Comparison of ENCODE assay signal across 17 mouse cellular contexts in the genomic region with DNA sequence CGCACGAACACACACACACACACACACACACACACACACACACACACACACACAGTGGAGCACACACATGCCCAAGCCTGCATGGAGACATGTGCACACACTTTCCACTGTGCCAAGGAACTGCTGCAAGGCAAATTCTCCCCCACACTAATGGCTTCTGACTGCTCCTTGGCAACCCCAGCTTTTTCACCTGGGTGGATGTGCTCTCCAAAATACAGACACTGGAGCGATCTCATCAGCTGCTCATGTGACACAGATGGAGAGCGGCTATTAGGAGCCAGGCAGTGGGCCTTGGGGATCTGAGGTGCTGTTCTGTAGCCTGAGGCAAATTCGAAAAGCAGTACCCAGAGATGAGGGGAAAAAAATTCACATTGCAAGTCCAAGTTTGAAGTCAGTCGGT.
DNase-seq lines count a peak whose midpoint lies in the region; ATAC-seq and TF ChIP-seq lines count a peak whose summit lies in the region.
"Had no signal": no experiment of that assay in that cellular context is flagged by ENCODE, and none has a peak within 500 bp of the region (broad histone marks: within the 10 kb centered on the region; RNA-seq: fewer than 3 reads in every experiment).

No protein-coding gene starts in this region.

- H3K4me3 ChIP-seq in embryonic facial prominence, embryonic 14.5 days (ENCODE audit: low read depth, low read length) = no peak overlapping the region
- no peak overlapping the region for H3K4me3 ChIP-seq in forebrain, postnatal 0 days (ENCODE audit: low read depth, low read length)
- no peak overlapping the region for H3K4me3 ChIP-seq in midbrain, embryonic 14.5 days (replicated peaks; ENCODE audit: low read depth, low read length)
- H3K4me3 ChIP-seq: embryonic facial prominence, embryonic 15.5 days; heart, embryonic 10.5 days; lung, embryonic 15.5 days; stomach, embryonic 15.5 days had no signal

- H3K4me2 ChIP-seq in embryonic facial prominence, embryonic 14.5 days (ENCODE audit: low read depth, low read length) = no peak overlapping the region
- H3K4me2 ChIP-seq in forebrain, postnatal 0 days (ENCODE audit: low read depth) = no peak overlapping the region
- H3K4me2 ChIP-seq in midbrain, embryonic 14.5 days (ENCODE audit: low read length) = no peak overlapping the region
- H3K4me2 ChIP-seq: embryonic facial prominence, embryonic 15.5 days; lung, embryonic 15.5 days; stomach, embryonic 15.5 days had no signal

- peaks cover 18% of the 10 kb centered on the region for H3K4me1 ChIP-seq in embryonic facial prominence, embryonic 14.5 days (ENCODE audit: control insufficient read depth, insufficient read depth, low read length)
- H3K4me1 ChIP-seq in forebrain, postnatal 0 days (ENCODE audit: insufficient read depth) = peaks cover 13% of the 10 kb centered on the region
- H3K4me1 ChIP-seq in midbrain, embryonic 14.5 days (ENCODE audit: control insufficient read depth, insufficient read depth, low read length) = peaks cover 25% of the 10 kb centered on the region

- intact Hi-C loops in left cerebral cortex, postnatal 4 days (cut with DNase I) = no loop called here

- TF ChIP-seq CTCF in forebrain, postnatal 0 days (IDR thresholded peaks at IDR 0.05; ENCODE audit: low read depth) = no peak

- peak; percentile 45; the same call in 1 of the 2 replicates for ATAC-seq in embryonic facial prominence, embryonic 14.5 days (ENCODE audit: low read depth)
- ATAC-seq in forebrain, postnatal 0 days = peak; percentile 29; the same call in 1 of the 2 replicates
- ATAC-seq in midbrain, embryonic 14.5 days (ENCODE audit: low FRiP score, low TSS enrichment) = peak; percentile 59; the same call in 1 of the 2 replicates
- ATAC-seq: CD4-positive, CD25-positive, alpha-beta regulatory T cell, adult 4 months had no signal

- no peak overlapping the region for H3K27ac ChIP-seq in embryonic facial prominence, embryonic 14.5 days (replicated peaks; ENCODE audit: low read depth, low read length)
- no peak overlapping the region for H3K27ac ChIP-seq in forebrain, postnatal 0 days (ENCODE audit: low read depth, low read length)
- H3K27ac ChIP-seq in midbrain, embryonic 14.5 days (replicated peaks; ENCODE audit: low read depth, low read length) = peak overlapping the region; percentile 43
- H3K27ac ChIP-seq: embryonic facial prominence, embryonic 15.5 days; heart, embryonic 10.5 days; lung, embryonic 15.5 days had no signal

- H3K9me3 ChIP-seq in embryonic facial prominence, embryonic 14.5 days (ENCODE audit: control insufficient read depth, low read length) = no peaks in the 10 kb centered on the region
- H3K9me3 ChIP-seq in forebrain, postnatal 0 days (ENCODE audit: low read length) = no peaks in the 10 kb centered on the region
- H3K9me3 ChIP-seq in midbrain, embryonic 14.5 days (ENCODE audit: control insufficient read depth, low read length) = no peaks in the 10 kb centered on the region
- H3K9me3 ChIP-seq: embryonic facial prominence, embryonic 15.5 days; heart, embryonic 10.5 days; lung, embryonic 15.5 days; stomach, embryonic 15.5 days had no signal

- DNase-seq in left cerebral cortex, postnatal 4 days = peak; percentile 12
- no peak for DNase-seq in left cerebral cortex, adult 9 months (ENCODE audit: low spot score in 2 of 2)
- DNase-seq in embryonic facial prominence, embryonic 14.5 days (ENCODE audit: low spot score) = peak; percentile 53
- no peak for DNase-seq in forebrain, postnatal 0 days
- peak; percentile 62 for DNase-seq in midbrain, embryonic 14.5 days
- no peak for DNase-seq in heart, adult 18-20 months
- DNase-seq in thymus, adult 18-20 months = no peak
- DNase-seq in ovary, postnatal 14 days (ENCODE audit: low spot score) = no peak
- DNase-seq: cerebellum, adult 9-10 months; heart, postnatal 4 days; kidney, adult 9 months; right cerebral cortex, postnatal 4 days had no signal

- H3K27me3 ChIP-seq in embryonic facial prominence, embryonic 14.5 days (replicated peaks; ENCODE audit: control insufficient read depth, insufficient read depth, low read length) = no peaks in the 10 kb centered on the region
- H3K27me3 ChIP-seq in forebrain, postnatal 0 days (ENCODE audit: insufficient read depth, low read length) = no peaks in the 10 kb centered on the region
- no peaks in the 10 kb centered on the region for H3K27me3 ChIP-seq in midbrain, embryonic 14.5 days (ENCODE audit: control insufficient read depth, insufficient read depth, low read length)
- H3K27me3 ChIP-seq: embryonic facial prominence, embryonic 15.5 days; lung, embryonic 15.5 days; stomach, embryonic 15.5 days had no signal

- peaks cover 16% of the 10 kb centered on the region; the same call in 1 of the 2 replicates for H3K36me3 ChIP-seq in embryonic facial prominence, embryonic 14.5 days (ENCODE audit: control insufficient read depth, insufficient read depth, low read length)
- H3K36me3 ChIP-seq in forebrain, postnatal 0 days (ENCODE audit: insufficient read depth) = 0 out of 2 replicates have a peak, but pooled peaks cover 5% of the 10 kb centered on the region
- no peaks in the 10 kb centered on the region for H3K36me3 ChIP-seq in midbrain, embryonic 14.5 days (ENCODE audit: control insufficient read depth, insufficient read depth, low read length)

- WGBS in embryonic facial prominence, embryonic 14.5 days = 39% methylated on average over 6 of the region's 6 CpGs
- WGBS in forebrain, postnatal 0 days = 42% methylated on average over 6 of the region's 6 CpGs
- 60% methylated on average over 6 of the region's 6 CpGs for whole genome bisulfite sequencing in midbrain, embryonic 14.5 days

- H3K9ac ChIP-seq in embryonic facial prominence, embryonic 14.5 days (ENCODE audit: low read depth, low read length) = no peak overlapping the region
- H3K9ac ChIP-seq in forebrain, postnatal 0 days = no peak overlapping the region
- H3K9ac ChIP-seq in midbrain, embryonic 14.5 days (replicated peaks; ENCODE audit: low read length) = no peak overlapping the region
- H3K9ac ChIP-seq: embryonic facial prominence, embryonic 15.5 days; lung, embryonic 15.5 days; stomach, embryonic 15.5 days had no signal

Comparison
In these comparisons a context has a peak if more than half of its experiments do, and no peak if none do; other contexts are left out.
1. DNase-seq: peak in left cerebral cortex, postnatal 4 days (single experiment), embryonic facial prominence, embryonic 14.5 days (single experiment) and midbrain, embryonic 14.5 days (single experiment); none in left cerebral cortex, adult 9 months (0 of 2), forebrain, postnatal 0 days (single experiment), heart, adult 18-20 months (0 of 2), thymus, adult 18-20 months (0 of 2) and ovary, postnatal 14 days (single experiment).
2. Peak in every context shown above with its lines, with median percentiles within 50 percentile points of each other: ATAC-seq.